Mouse (Mus musculus): Measurements from ENCODE around the gene Elf2. TPM values are rescaled to one million over a fixed set of nuclear protein-coding genes. Genes with fewer than 3 reads are reported as not detected.

The Elf2 gene
- polyA plus RNA-seq, 2 experiments: 14.7 to 20.7 TPM

GRCm38 (mm10) chr3:51310098-51310497, 30.4 kb downstream of the Elf2 start:
- Histone ChIP-seq H3K9ac (replicated peaks) (no peak overlapping the region), H3K27ac (no peak overlapping the region), H3K36me3 (replicated peaks; ENCODE audit: control insufficient read depth, insufficient read depth, low read depth) (peaks cover 22% of the 10 kb centered on the region), H3K4me3 (ENCODE audit: insufficient read depth in 1 of 2, low read depth in 2 of 2, low read length in 2 of 2) (no peak overlapping the region), H3K9me3 (ENCODE audit: control insufficient read depth, low read length) (no peaks in the 10 kb centered on the region), H3K4me2 (ENCODE audit: low read depth) (no peak overlapping the region), H3K4me1 (replicated peaks; ENCODE audit: control insufficient read depth in 2 of 2, insufficient read depth in 2 of 2, low read length in 1 of 2) (0 out of 4 replicates have a peak, but pooled peaks cover 0 to 4% of the 10 kb centered on the region in 2 experiments), H3K27me3 (ENCODE audit: control insufficient read depth, insufficient read depth, low read length) (no peaks in the 10 kb centered on the region)
- no peak for ATAC-seq (ENCODE audit: insufficient read depth)
- no peak for DNase-seq (ENCODE audit: low read depth in 3 of 3, low spot score in 3 of 3)
- TF ChIP-seq CTCF (IDR thresholded peaks at IDR 0.05; ENCODE audit: low read depth): no peak
- TF ChIP-seq EP300 (IDR thresholded peaks at IDR 0.05; ENCODE audit: low read depth): no peak
- WGBS (ENCODE audit: insufficient replicate concordance): 71% methylated on average over 7 of the region's 7 CpGs

GRCm38 (mm10) chr3:51306621-51307020, 33.8 kb downstream of the Elf2 start:
- no peak overlapping the region for H3K4me2 ChIP-seq (ENCODE audit: low read depth)
- H3K4me1 ChIP-seq (replicated peaks; ENCODE audit: control insufficient read depth in 2 of 2, insufficient read depth in 2 of 2, low read length in 1 of 2): 0 out of 4 replicates have a peak, but pooled peaks cover 0 to 2% of the 10 kb centered on the region in 2 experiments
- H3K27ac ChIP-seq: no peak overlapping the region
- no peaks in the 10 kb centered on the region for H3K27me3 ChIP-seq (ENCODE audit: control insufficient read depth, insufficient read depth, low read length)
- H3K9ac ChIP-seq (replicated peaks): no peak overlapping the region
- H3K9me3 ChIP-seq (ENCODE audit: control insufficient read depth, low read length): no peaks in the 10 kb centered on the region
- no peak for TF ChIP-seq CTCF (IDR thresholded peaks at IDR 0.05; ENCODE audit: low read depth)
- TF ChIP-seq EP300 (IDR thresholded peaks at IDR 0.05; ENCODE audit: low read depth): no peak
- peaks cover 14% of the 10 kb centered on the region for H3K36me3 ChIP-seq (replicated peaks; ENCODE audit: control insufficient read depth, insufficient read depth, low read depth)
- 58% methylated on average over 2 of the region's 2 CpGs for WGBS (ENCODE audit: insufficient replicate concordance)
- ATAC-seq (ENCODE audit: insufficient read depth): no peak
- H3K4me3 ChIP-seq (ENCODE audit: insufficient read depth in 1 of 2, low read depth in 2 of 2, low read length in 2 of 2): no peak overlapping the region
- DNase-seq (ENCODE audit: low read depth in 3 of 3, low spot score in 3 of 3): no peak

GRCm38 (mm10) chr3:51305961-51306360, 34.5 kb downstream of the Elf2 start:
- no peaks in the 10 kb centered on the region for H3K4me1 ChIP-seq (replicated peaks; ENCODE audit: control insufficient read depth in 2 of 2, insufficient read depth in 2 of 2, low read length in 1 of 2)
- ATAC-seq (ENCODE audit: insufficient read depth): no peak
- 83% methylated on average over 8 of the region's 8 CpGs for WGBS (ENCODE audit: insufficient replicate concordance)
- H3K4me2 ChIP-seq (ENCODE audit: low read depth): no peak overlapping the region
- no peak overlapping the region for H3K27ac ChIP-seq
- H3K27me3 ChIP-seq (ENCODE audit: control insufficient read depth, insufficient read depth, low read length): no peaks in the 10 kb centered on the region
- TF ChIP-seq CTCF (IDR thresholded peaks at IDR 0.05; ENCODE audit: low read depth): no peak
- H3K36me3 ChIP-seq (replicated peaks; ENCODE audit: control insufficient read depth, insufficient read depth, low read depth): peaks cover 14% of the 10 kb centered on the region
- H3K9me3 ChIP-seq (ENCODE audit: control insufficient read depth, low read length): no peaks in the 10 kb centered on the region
- H3K9ac ChIP-seq (replicated peaks): no peak overlapping the region
- H3K4me3 ChIP-seq (ENCODE audit: insufficient read depth in 1 of 2, low read depth in 2 of 2, low read length in 2 of 2): no peak overlapping the region
- no peak for DNase-seq (ENCODE audit: low read depth in 3 of 3, low spot score in 3 of 3)

GRCm38 (mm10) chr3:51302971-51303476, 37.4 kb downstream of the Elf2 start:
- Histone ChIP-seq H3K9me3 (ENCODE audit: control insufficient read depth, low read length) (no peaks in the 10 kb centered on the region), H3K4me1 (replicated peaks; ENCODE audit: control insufficient read depth in 2 of 2, insufficient read depth in 2 of 2, low read length in 1 of 2) (no peaks in the 10 kb centered on the region), H3K27ac (no peak overlapping the region), H3K27me3 (ENCODE audit: control insufficient read depth, insufficient read depth, low read length) (no peaks in the 10 kb centered on the region), H3K36me3 (replicated peaks; ENCODE audit: control insufficient read depth, insufficient read depth, low read depth) (peaks cover 11% of the 10 kb centered on the region), H3K4me2 (ENCODE audit: low read depth) (no peak overlapping the region), H3K9ac (replicated peaks) (no peak overlapping the region), H3K4me3 (ENCODE audit: insufficient read depth in 1 of 2, low read depth in 2 of 2, low read length in 2 of 2) (no peak overlapping the region)
- TF ChIP-seq CTCF (IDR thresholded peaks at IDR 0.05; ENCODE audit: low read depth) (no peak), EP300 (IDR thresholded peaks at IDR 0.05; ENCODE audit: low read depth) (no peak)
- DNase-seq (ENCODE audit: low read depth in 3 of 3, low spot score in 3 of 3) (no peak), ATAC-seq (ENCODE audit: insufficient read depth) (no peak)
- WGBS (ENCODE audit: insufficient replicate concordance): 73% methylated on average over 3 of the region's 3 CpGs

GRCm38 (mm10) chr3:51301583-51301982, 38.9 kb downstream of the Elf2 start:
- DNase-seq (ENCODE audit: low read depth in 3 of 3, low spot score in 3 of 3): no peak
- no peak for ATAC-seq (ENCODE audit: insufficient read depth)
- no peak for TF ChIP-seq EP300 (IDR thresholded peaks at IDR 0.05; ENCODE audit: low read depth)
- TF ChIP-seq CTCF (IDR thresholded peaks at IDR 0.05; ENCODE audit: low read depth): no peak
- H3K4me2 ChIP-seq (ENCODE audit: low read depth): no peak overlapping the region
- H3K27me3 ChIP-seq (ENCODE audit: control insufficient read depth, insufficient read depth, low read length): no peaks in the 10 kb centered on the region
- no peaks in the 10 kb centered on the region for H3K4me1 ChIP-seq (replicated peaks; ENCODE audit: control insufficient read depth in 2 of 2, insufficient read depth in 2 of 2, low read length in 1 of 2)
- WGBS (ENCODE audit: insufficient replicate concordance): 67% methylated on average over 6 of the region's 6 CpGs
- no peak overlapping the region for H3K4me3 ChIP-seq (ENCODE audit: insufficient read depth in 1 of 2, low read depth in 2 of 2, low read length in 2 of 2)
- no peak overlapping the region for H3K27ac ChIP-seq
- no peak overlapping the region for H3K9ac ChIP-seq (replicated peaks)
- H3K9me3 ChIP-seq (ENCODE audit: control insufficient read depth, low read length): no peaks in the 10 kb centered on the region
- peaks cover 11% of the 10 kb centered on the region for H3K36me3 ChIP-seq (replicated peaks; ENCODE audit: control insufficient read depth, insufficient read depth, low read depth)
